Mouse (Mus musculus) heart, postnatal 10 days (tissue): ENCODE measurements around the gene Emd. TPM values are rescaled to one million over a fixed set of nuclear protein-coding genes. Genes with fewer than 3 reads are reported as not detected.
"Not testable (repeated sequence)": the region's sequence is repeated elsewhere in the genome, so short reads cannot be mapped to it uniquely, and the experiment has no call there.

ENCODE experiments used
- DNase-seq, 2 experiments: peaks; one replicate each; pipeline ENCODE4 v3.0.0; 2021
- intact Hi-C: fragments of 180-260 bp; cut with DNase I; formaldehyde crosslinking; loops from one replicate; pipeline ENCODE4 v1.15.1; 2025
- total RNA-seq, 2 experiments: library from RNA; stranded (reverse); gene quantifications; 2 replicates each; pipeline ENCODE4 v1.2.3; 2021

Emd gene
- 10 to 100 TPM; 39.7 to 47.5 TPM for total RNA-seq

- peak; percentile 91 for DNase-seq
- intact Hi-C loops, result no loop called here
Observed at GRCm38 (mm10) chrX:74254153-74254887, at the start of gene Emd. Gene Emd, plus strand, starts transcription at chrX:74254687.

- no peak for DNase-seq
- intact Hi-C loops, result loop anchor here (10.0 kb wide), 1 partner anchor 194 kb away; the partner anchor contains the start of gene Irak1
Observed at GRCm38 (mm10) chrX:74218496-74218895, 36.0 kb upstream of the Emd start.

GRCm38 (mm10) chrX:74219449-74219848 is 35.0 kb upstream of the Emd start:
- no peak for DNase-seq
- intact Hi-C loops, result loop anchor here (10.0 kb wide), 1 partner anchor 195 kb away; the partner anchor contains the start of gene Irak1

- intact Hi-C loops, result loop anchor here (10.0 kb wide), 1 partner anchor 265 kb away; no protein-coding TSS in a partner anchor
- DNase-seq, result not testable (repeated sequence)
Observed at GRCm38 (mm10) chrX:74220099-74220498, 34.4 kb upstream of the Emd start.

- no peak for DNase-seq
- intact Hi-C loops, result no loop called here
Observed at GRCm38 (mm10) chrX:74230038-74230437, 24.4 kb upstream of the Emd start.

- no peak for DNase-seq
- intact Hi-C loops, result no loop called here
Observed at GRCm38 (mm10) chrX:74233196-74233595, 21.3 kb upstream of the Emd start.

GRCm38 (mm10) chrX:74240332-74240731 is 14.2 kb upstream of the Emd start:
- intact Hi-C loops, result loop anchor here (10.0 kb wide), 2 partner anchors 126 to 456 kb away; partner anchors contain the start of genes Idh3g and Ssr4
- DNase-seq, result no peak

- intact Hi-C loops, result loop anchor here (10.0 kb wide), 2 partner anchors 129 to 459 kb away; partner anchors contain the start of genes Idh3g and Ssr4
- peak; percentile 13 to 14 for DNase-seq
Observed at GRCm38 (mm10) chrX:74243396-74243795, 11.1 kb upstream of the Emd start.

GRCm38 (mm10) chrX:74243807-74244206 is 10.7 kb upstream of the Emd start:
- intact Hi-C loops, result loop anchor here (10.0 kb wide), 2 partner anchors 129 to 459 kb away; partner anchors contain the start of genes Idh3g and Ssr4
- DNase-seq, result peak; percentile 28 to 38

GRCm38 (mm10) chrX:74244614-74245083 is 9.8 kb upstream of the Emd start:
- intact Hi-C loops, result loop anchor here (1.0 to 10.0 kb wide), 4 partner anchors 130 to 460 kb away; partner anchors contain the start of genes Fam3a, Idh3g, Ikbkg and Ssr4
- DNase-seq, result peak; percentile 67 to 76

GRCm38 (mm10) chrX:74245107-74245506 is 9.4 kb upstream of the Emd start:
- intact Hi-C loops, result loop anchor here (1.0 to 10.0 kb wide), 4 partner anchors 130 to 460 kb away; partner anchors contain the start of genes Fam3a, Idh3g, Ikbkg and Ssr4
- peak in 1 of 2 experiments; percentile 16 for DNase-seq

- intact Hi-C loops, result loop anchor here (1.0 to 10.0 kb wide), 5 partner anchors 25 to 461 kb away; partner anchors contain the start of genes Fam3a, Idh3g, Ikbkg and Rpl10
Observed at GRCm38 (mm10) chrX:74245687-74246086, 8.8 kb upstream of the Emd start.

GRCm38 (mm10) chrX:74246213-74246681 is 8.2 kb upstream of the Emd start:
- DNase-seq, result peak; percentile 87 to 90
- intact Hi-C loops, result loop anchor here (2.0 to 10.0 kb wide), 4 partner anchors 25 to 461 kb away; partner anchors contain the start of genes Fam3a, Idh3g, Ikbkg and Rpl10

More at GRCm38 (mm10) chrX:74245687-74246086, 8.8 kb upstream of the Emd start:
- DNase-seq, result peak; percentile 89

GRCm38 (mm10) chrX:74246693-74247092 is 7.8 kb upstream of the Emd start:
- intact Hi-C loops, result loop anchor here (2.0 to 10.0 kb wide), 4 partner anchors 24 to 462 kb away; partner anchors contain the start of genes Fam3a, Idh3g, Ikbkg and Rpl10
- no peak for DNase-seq

- DNase-seq, result peak; percentile 69 to 79
- intact Hi-C loops, result loop anchor here (1.0 to 10.0 kb wide), 5 partner anchors 34 to 464 kb away; partner anchors contain the start of genes Dnase1l1, Fam3a, Idh3g and Ikbkg
Observed at GRCm38 (mm10) chrX:74248651-74249050, 5.8 kb upstream of the Emd start.

- DNase-seq, result peak; percentile 72 to 76
- intact Hi-C loops, result loop anchor here (2.0 to 10.0 kb wide), 4 partner anchors 33 to 465 kb away; partner anchors contain the start of genes Dnase1l1, Fam3a, Idh3g and Ikbkg
Observed at GRCm38 (mm10) chrX:74249615-74250014, 4.9 kb upstream of the Emd start, which contains the start of gene Flna. Gene Flna, minus strand, starts transcription at chrX:74249820.

GRCm38 (mm10) chrX:74254888-74255565 is 540 bp downstream of the Emd start:
- no peak for DNase-seq
- intact Hi-C loops, result no loop called here

- DNase-seq, result no peak
- intact Hi-C loops, result no loop called here
Observed at GRCm38 (mm10) chrX:74257746-74258145, 3.3 kb downstream of the Emd start.

GRCm38 (mm10) chrX:74269736-74270061 is 15.2 kb downstream of the Emd start:
- intact Hi-C loops, result loop anchor here (2.0 to 5.0 kb wide), 2 partner anchors 23 to 43 kb away; partner anchors contain the start of gene Fam50a
- no peak for DNase-seq
